Mouse (Mus musculus) cerebellum, adult 2 months (tissue): ENCODE results near the gene A930017K11Rik.

Source experiments
- CTCF ChIP-seq: fragments of 200-500 bp; IDR thresholded peaks from 2 replicates; pipeline ENCODE4 v1.5.1; 2011; ENCODE audit warnings: low read depth, mild to moderate bottlenecking, control low read depth, low read length, moderate library complexity, borderline replicate concordance; ENCODE audit not compliant: insufficient read depth
- POLR2A ChIP-seq: fragments of 200-500 bp; IDR thresholded peaks from 2 replicates; pipeline ENCODE4 v1.6.1; 2011; ENCODE audit warnings: low read length, control low read depth, borderline replicate concordance; ENCODE audit not compliant: insufficient read depth

GRCm38 (mm10) chr17:25946891-25947290 lies 5.5 kb downstream of the A930017K11Rik start:
- no peak for TF ChIP-seq CTCF
- no peak for TF ChIP-seq POLR2A
